Mouse (Mus musculus) thymus, postnatal 10 days (tissue): Measurements from ENCODE around the gene Klra1.
"Not testable (repeated sequence)": the region's sequence is repeated elsewhere in the genome, so short reads cannot be mapped to it uniquely, and the experiment has no call there.

ENCODE experiments used
- DNase-seq, 2 experiments: peaks; one replicate each; pipeline ENCODE4 v3.0.0; 2021; ENCODE audit warnings: low spot score in 2 of 2

Gene Klra1

GRCm38 (mm10) chr6:130386750-130387149 is at the start of gene Klra1:
TSS of gene Klra1 (minus strand) at chr6:130386874.
- DNase-seq = no peak

DNA sequence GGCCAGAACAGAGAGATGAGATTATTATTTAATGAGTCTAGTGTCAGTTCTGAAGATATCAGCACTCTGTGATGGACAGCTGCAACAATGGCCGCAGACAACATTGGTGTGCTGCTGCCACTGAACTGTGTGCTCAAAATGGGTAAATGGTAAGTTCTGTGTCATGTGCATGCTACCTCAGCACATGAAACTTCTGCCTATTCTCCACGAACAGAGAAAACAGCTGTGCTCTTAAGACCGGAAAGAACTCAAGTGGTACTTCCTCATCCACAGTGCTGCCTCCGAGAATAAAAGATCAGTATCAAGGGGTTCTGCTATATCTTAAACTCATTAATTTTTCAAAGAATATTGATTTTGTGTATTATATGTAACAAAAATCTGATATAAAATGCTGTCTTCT is 42.8 kb upstream of the Klra1 start:
- DNase-seq = no peak

- no peak for DNase-seq
These were observed 32.5 kb upstream of the Klra1 start for GRCm38 (mm10) chr6:130419158-130419557.

- no peak for DNase-seq
These were observed 18.2 kb upstream of the Klra1 start for GRCm38 (mm10) chr6:130404882-130405281.

DNA sequence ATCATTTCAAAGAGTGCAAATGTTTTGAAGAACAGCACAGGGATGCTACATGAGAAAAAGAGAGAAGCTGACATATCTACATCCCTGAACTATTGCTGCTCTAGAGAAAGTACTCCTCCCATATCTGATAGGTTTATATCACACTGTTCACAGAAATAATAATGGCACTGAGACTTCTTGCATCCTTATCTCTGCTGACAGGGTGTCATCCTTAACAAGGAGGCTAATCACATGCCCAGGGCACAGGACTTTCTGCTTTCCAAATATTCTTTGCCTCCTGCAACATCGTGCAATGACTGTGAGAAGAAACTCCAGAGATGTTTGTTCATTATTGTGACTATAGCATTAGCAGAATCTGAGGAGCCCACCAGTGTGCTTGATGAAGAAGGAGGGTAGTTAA is 871 bp downstream of the Klra1 start:
- no peak for DNase-seq

- DNase-seq = no peak
These were observed 4.3 kb downstream of the Klra1 start for GRCm38 (mm10) chr6:130382375-130382774.

DNA sequence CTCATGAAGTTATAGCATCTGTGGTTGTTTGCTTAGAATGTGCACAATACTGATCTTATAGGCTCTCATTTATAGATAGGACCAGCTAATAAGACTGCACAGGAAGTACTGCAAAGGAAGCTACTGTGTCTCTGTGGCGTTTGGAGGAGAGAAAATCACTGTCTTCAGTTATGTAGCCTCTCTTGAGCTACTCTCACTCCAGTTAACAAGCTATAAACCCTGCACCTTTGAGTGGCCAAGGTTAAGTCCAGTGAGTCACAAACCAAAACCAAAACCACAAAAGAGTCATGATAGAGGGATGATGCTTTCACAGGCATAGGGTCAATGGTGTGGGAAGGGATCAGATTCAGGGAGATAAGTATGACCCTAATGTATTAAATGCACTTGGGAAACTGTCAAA is 41.3 kb downstream of the Klra1 start:
- not testable (repeated sequence) for DNase-seq

DNA sequence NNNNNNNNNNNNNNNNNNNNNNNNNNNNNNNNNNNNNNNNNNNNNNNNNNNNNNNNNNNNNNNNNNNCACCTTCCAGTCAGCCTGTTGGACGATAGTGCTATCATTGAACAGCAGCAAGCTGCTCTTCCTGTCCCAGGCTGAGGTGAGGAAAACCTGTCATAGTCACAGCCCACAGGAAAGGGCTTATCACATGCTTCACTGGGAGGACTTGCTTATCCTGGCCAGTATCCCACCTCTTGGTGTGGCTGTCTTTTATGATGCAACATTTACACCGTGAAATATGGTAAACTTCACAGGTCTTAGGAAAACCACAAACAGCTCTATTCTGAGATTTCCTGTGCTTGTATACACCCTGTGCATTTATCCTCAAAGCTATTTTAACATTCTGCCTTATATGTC is 44.7 kb downstream of the Klra1 start:
- DNase-seq = not testable (repeated sequence)

- no peak for DNase-seq
These were observed 49.3 kb downstream of the Klra1 start, which contains the start of gene Klra3 for GRCm38 (mm10) chr6:130337411-130337810. TSS of gene Klra3 (minus strand) at chr6:130337574.
